Mouse (Mus musculus): ENCODE measurements around the gene Tmem165.
A peak's percentile ranks its signal among the peaks of the same experiment; 100 is the strongest.

The Tmem165 gene

DNA sequence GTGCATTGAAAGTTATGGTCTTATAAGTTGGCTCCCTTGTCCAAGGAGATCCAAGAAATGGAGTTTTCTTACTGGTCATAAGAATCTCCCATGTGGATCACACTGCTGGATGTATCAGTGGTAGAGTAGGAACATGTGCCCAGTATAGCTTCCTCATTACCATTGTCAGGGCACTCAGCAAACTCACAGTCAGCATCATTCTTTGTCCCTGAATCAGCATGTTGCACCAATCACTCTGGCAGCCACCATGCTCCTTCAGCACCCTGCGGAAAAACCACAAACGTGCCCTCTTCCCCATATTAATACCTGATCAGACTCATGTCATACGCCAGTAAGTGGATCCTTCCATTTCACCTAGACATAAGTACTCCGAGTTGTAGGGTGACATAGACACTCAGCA lies 8.6 kb upstream of the Tmem165 start:
- DNase-seq, result no peak

DNA sequence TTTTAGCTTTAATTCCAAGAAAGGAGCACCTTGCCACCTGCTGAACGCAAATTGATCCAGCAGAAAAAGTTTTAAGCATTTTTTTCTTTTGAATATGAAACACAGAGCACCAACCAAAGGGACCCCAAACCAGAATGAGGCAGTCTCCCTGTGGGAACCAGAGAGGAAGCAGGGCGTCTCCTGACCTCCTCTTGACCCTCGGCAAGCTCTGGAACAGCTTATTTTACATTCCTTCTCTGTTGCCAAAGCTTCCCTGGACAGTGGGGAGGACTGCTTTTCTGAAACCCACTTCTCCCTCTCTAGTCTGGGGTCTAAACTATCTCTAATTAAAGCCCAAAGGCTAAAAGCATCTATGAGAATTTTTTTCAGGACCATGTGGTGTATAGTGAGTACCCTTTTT lies 7.3 kb upstream of the Tmem165 start:
- DNase-seq, result no peak

DNA sequence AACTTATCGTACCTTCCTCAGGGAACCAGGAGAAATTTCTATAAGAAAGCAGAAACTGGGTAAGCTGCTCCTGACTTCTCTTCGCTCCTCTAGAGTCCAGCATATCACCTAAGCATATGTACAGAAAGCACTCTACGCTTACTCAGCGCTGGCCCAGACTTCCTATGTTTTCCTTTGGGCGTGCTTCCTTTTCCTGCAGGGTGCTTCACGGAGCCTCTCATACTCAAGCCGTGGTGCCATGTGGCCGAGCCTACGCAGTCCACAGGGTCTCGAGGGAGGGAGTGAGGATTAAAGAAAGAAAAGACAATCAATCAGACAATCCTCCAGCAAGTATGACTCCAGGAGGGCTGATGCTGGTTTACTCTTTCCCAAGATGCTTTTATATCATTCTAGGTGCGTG lies 6.8 kb upstream of the Tmem165 start:
- no peak for DNase-seq

DNA sequence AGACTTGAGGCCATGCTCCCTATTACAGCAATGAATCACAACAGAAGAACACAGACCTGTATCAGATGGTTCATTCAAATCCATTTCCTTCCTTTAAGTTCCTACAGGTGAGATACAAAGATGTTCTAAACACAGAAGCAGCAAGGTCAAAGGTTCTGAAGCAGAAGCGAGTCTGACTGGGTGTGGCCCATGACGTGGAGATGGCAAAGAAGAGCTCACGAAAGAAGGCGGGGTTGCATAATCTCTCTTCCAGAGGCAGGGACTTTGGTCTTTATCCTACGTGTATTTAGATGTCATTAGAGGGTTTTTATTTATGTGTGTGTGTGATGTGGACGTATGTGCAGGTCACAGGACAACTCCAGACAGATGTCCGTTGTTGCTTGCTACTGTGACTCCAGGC lies 6.0 kb upstream of the Tmem165 start:
- no peak for DNase-seq

DNA sequence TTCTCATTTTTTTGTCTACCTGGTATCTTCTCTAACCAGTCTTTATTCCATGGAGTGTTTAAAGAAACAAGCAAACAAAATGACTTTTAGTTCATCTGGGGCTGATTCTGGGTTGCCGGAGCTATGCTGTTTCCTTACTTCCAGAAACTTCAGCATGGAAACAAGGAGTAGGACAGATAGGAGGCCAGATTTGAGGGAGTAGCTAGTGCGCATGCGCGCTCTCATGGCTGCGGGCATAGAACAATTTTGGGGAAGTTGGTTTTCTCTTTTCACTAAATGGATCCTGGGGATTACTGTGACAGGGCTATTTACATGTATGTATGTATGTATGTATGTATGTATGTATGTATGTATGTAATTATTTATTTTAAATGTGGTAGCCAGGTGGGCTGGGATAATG lies 4.5 kb upstream of the Tmem165 start:
- DNase-seq, result no peak

DNA sequence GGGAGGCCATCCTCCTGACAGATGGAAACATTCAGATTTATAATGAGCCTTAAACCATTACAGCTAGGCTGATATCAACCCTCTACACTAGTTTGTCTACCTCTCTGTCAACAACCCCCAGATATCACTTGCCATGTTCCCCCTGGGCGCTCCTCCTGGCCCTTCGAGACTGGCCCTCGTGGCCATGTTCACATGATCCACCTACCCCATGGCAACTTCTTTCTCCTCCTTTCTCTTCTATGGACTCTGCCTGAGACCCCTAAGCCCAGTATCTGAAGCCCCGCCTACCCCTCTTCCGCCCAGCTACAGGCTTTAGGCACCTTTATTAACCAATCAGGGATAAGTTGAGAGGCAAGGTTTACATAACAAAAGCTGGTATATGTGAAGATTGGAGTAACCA lies 3.9 kb upstream of the Tmem165 start:
- DNase-seq, result no peak

DNA sequence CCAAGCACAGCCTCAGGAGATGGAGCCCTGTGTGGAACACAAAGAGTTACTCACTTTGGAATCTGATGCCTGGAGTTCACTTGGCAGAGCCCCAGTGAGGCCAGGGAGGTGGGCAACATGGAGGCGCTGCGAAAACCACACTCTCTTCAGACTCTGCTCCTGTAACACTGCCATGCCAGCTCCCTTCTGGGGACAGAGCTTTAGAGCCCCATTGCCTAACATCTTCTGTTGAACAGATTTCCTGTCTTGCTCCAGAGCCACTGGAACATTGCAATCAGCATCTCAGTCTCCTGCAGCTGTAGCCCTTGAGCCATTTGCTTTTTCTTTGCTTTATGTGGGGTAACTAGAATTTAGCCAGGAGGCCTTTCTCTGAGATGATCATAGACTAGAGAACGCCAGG lies 1.4 kb upstream of the Tmem165 start:
- DNase-seq, result no peak

DNA sequence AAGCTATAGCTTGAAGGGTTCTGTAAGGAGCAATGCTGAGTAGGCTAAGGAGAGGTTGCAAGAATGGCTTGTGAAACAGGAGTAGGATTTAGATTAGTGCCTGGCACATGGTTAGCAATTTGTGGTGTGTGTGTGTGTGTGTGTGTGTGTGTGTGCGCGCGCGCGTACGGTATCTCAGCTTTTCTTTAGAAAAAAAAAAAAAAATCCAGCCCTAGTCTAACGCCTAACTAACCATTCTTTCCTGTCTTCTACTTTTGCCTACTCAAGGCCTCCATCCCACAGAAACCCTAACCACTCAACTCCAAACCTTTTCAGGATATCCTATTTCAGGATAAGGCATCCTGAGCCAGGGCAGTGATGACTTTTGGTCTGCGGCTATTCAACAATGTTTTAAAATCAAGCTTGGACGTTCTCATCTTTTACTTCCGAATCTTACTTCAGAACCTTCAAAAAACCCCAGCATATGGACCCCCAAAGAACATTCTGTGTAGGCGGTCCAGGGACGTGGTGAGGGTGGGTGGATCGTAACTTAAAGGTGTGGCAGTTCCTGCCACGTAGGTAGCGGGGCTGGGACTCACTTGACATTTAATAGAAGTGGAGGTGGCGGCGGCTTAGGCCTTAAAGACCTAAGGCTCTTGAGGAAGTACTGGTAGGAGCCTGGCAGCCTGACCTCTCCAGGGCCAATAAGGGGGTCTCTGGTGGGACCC lies 484 bp upstream of the Tmem165 start:
- DNase-seq, result no peak

DNA sequence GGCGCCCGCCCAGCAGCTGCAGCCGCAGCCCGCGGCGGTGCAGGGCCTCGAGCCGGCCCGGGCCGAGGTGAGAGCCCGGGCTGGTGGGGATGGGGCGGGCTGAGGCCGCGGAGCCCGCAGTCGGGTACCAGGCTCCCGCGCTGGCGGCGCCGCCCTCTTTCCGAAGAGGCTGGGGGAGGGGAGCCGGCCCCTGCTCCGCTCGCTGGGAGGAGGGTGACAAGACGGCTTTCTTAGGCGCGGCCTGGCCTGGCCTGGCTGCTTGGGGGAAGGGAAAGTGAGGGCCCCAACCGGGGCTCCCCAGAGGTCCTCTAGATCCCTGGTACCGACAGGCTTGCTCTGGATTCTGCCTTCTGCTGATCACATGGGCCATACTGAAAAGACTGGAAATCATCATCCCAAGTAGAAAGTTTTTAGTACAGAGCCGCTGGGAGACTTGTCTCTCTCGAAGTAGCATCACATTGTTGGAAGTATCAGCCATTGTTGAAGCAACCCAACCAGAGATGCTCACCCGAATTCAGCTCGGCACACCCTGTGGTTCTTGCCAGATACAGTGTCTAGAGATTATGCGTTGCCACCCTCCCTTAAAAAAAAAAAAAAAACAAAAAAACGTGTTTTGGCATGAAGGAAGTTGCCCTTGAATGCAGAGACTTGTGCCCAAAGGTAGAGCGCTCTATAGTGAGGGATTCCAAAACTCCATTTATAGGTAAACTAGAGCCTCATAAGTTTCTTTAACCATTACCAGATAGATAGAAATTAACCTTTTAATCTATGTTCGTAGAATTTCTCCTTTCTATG lies 803 bp downstream of the Tmem165 start:
- peak; percentile 64 to 70 for DNase-seq

DNA sequence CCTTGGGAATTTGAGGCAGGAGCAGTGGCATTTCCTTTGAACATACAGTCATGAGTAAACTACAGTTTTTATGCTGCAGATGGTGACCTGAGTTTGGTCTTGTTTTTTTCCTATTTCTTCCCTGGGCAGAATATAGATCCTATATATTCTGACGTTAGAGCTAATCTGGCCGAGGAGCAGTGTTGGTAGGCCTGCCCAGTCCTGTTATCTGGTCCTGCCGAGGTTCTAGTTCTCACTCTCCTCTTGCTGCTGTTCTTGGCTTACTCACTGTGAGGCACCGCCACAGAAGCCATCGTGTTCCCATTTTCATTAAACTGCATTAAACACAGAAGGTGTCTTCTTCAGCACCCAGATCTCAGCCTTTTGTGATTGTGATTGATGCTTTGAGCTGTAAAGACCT lies 4.2 kb downstream of the Tmem165 start:
- DNase-seq, result no peak

DNA sequence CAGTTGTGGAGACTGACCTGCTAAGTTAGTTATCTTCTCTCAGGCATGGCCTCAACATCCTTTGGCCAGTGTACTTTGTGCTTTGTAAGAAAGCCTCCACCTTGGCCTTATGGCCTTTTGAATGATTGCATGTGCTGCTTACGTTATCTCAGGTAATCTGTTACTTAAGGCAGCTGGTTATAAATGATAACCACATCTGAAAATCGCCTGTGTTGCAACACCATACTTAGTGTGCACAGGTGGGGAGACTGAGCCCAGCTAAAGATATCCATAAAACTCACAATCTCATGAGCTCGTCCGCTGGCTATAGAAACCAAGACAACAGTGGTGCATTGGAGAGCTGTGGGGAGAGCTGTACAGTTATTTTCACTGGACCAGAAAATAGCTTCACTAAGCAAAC lies 6.9 kb downstream of the Tmem165 start:
- DNase-seq, result no peak

DNA sequence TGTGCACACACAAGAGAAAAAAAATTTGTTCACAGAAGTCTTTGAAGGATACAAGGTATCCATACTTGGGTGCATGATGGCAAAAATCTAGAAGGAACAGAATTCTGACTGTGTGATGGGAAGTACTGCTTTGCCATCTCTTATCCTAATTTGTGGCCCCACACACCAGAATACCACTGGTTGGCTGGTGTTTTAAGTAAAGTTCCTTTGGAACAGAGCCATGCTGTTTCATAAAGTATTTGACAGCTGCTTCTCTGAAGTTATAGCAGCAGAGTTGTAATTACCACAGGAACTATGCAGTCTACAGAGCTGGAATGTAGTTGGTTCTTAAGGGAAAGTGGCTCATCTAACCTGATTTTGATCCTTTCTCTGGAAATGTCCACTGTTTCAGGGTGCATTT lies 9.4 kb downstream of the Tmem165 start:
- no peak for DNase-seq

DNA sequence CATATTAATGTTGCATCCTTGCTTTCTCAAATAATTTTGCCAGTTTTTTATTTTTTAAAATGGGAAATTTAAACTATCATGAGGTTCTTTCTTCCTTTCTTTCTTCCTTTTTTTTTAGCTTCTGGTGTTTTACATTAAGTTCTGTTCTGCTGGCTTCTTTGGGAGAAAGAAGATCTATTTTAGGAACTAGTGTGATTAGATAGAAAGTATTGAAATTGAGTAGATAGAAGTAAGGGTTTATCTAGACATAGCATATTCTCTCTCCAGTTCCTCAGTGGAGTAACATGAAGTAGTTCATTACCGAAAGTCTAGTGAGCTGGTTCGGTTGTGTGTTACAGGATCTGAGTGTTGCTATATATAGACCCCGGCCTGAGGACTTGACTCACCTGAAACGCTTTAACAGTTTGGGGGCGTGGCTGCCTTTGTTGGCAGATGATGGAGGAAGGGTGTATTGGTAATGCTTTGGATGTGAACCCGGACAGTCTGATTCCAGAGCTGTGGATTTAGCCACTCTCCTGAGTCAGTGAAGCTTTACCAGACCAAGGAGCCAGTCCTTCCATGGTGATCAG lies 10.8 kb downstream of the Tmem165 start:
- no peak for DNase-seq

DNA sequence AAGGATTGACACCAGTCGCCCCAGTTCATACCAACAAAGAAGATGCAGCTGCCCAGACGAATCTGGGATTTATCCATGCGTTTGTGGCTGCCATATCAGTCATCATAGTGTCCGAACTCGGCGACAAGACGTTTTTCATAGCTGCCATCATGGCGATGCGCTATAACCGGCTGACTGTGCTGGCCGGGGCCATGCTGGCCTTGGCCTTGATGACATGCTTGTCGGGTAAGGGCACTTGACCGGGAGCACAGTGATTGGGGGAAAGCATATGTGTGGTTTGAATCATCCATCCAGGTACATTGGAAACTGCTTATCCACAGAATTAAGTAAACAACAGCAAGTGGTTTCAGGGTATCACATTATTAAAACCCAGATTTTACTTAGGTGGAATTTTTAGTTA lies 15.7 kb downstream of the Tmem165 start:
- no peak for DNase-seq

DNA sequence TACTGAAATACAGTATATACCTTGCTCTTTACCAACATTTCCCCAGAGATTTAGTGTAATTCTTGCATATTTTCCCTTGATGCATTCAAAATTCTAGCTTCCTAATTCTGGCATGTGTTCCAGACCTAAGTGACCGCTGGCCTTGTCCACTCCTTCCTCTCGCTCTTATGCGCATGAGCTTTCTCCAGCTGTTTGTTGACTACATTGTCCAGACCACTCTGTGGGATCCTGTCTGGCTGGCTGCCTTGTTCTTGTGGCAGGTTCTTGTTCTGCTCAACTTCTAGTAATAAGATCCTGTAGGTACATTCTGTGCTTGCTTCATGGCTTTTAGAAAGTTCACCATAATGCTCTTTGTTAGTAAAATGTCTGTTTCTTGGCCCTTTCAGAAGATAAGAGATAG lies 19.5 kb downstream of the Tmem165 start:
- DNase-seq, result no peak

DNA sequence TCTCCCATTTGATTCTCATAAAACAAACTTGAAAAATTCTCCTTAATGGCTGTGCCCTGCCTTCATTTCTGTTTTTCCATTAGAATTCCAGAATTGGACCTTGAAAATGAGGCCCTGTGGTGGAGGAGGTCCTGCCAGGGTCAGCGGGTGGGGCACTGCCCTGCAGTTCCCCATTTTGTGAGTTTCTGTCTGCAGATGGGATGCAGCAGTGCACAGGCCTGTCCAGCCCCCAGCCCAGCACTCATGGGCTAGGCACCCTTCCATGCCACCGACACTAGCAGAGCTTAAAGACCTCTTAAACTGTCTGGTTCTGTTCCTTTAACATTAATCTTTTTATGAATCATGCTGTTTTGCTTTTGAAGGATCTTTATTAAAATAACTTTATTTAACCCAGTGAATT lies 22.2 kb downstream of the Tmem165 start:
- DNase-seq, result no peak

DNA sequence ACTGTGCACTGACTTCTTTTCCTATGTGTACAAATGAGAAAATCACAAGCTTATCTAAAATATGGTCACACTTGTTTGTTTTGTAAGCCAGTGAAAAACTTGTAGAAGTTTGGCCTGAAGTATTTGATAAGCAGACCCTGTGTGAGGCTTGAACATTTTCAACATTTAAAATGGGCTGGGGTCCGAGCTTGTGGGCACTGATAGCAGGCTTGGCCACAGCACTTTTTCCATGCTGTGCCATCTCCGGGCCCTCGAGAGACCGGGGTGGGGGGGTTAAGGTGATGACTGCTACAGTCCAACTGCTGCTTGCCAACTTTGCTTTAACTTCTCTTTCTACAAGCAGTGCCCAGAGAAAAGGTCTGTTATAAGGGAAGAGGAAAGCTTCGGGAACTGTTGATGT lies 24.4 kb downstream of the Tmem165 start:
- DNase-seq, result no peak

DNA sequence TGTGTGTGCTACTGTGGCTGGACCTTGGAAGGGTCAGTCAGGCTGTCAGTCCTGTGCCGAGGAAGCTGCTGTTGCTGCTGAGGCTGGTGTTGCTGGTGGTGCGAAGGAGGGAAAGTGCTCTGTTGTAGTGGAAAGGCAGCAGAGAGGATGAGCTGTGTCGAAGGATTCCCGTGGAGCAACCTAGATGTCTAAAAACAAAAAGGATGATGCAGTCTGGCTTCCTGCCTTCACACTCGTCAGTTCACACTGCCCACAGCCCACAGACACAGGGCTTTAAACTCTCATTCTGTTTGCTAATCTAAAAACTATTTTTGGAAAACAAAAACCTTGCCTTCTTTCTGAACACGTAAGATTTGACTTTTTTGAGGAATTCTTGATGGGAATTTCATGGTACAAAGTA lies 33.0 kb downstream of the Tmem165 start:
- no peak for DNase-seq

DNA sequence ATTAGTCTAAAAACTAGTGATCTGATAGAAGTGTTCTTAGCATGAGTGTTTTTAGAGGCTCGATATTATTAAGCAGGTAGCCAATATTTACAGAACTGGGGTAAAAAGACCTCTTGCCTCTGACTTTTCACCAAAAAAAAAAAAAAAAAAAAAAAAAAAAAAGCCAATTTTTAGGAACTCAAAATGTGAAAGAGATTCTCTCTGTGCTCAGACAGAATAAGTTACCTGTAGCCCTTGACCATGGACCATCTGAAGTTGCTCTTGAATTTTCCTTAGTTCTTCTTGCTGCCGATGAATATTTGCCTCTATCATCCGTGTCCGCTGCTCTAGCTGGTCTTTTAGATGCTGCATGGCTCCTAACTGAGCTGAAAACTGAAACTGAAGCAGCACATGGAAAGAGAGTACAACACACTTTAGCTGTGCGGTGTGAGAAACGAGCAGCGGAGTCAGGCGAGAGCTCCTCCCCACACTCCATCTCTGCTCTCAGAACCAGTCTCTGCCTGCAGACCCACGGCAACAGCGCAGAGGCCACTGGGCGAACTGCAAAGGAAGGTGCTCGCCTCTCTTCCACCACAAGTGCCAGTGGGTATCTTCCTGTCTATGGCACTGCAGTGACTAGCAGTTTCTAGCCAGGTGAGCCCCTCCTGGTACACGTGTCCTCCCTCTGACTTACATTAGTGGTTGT lies 47.6 kb downstream of the Tmem165 start:
- no peak for DNase-seq

DNA sequence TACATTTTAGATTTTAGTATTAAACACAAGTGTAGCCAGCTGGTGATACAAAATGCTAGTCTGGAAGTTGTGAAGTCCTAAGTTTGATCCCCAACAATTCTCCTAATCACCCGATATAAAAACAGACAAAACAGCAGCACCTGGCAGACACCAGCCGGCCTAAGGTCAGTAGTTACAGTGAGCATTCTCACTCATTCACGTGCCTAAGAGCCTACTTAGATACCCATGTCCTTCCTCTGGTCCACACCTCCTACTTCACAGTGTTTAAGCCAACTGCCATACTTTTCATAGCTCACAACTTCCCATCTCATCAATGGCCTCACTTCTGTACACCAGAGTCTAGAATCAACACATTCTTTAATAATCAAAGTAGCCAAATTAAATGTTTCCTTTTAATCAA lies 59.6 kb downstream of the Tmem165 start:
- no peak for DNase-seq

DNA sequence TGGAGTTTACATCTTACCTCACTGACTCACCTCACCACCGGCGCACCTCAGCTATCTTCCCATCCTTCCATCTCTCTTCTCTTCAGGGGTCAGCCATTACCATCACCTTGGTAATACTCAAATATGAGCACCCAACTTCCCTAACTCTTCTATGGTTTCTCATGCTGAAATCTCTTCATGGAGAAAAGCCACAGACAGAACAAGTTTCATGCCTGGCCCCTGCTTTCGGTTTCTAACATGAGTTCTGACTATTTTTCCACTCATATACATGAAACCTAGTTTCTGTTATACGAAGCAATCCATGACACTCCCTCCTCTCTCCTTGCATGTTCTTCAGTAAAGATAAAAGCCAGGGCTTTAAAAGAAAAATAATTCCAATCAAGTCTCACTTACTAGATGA lies 60.2 kb downstream of the Tmem165 start:
- DNase-seq, result no peak

DNA sequence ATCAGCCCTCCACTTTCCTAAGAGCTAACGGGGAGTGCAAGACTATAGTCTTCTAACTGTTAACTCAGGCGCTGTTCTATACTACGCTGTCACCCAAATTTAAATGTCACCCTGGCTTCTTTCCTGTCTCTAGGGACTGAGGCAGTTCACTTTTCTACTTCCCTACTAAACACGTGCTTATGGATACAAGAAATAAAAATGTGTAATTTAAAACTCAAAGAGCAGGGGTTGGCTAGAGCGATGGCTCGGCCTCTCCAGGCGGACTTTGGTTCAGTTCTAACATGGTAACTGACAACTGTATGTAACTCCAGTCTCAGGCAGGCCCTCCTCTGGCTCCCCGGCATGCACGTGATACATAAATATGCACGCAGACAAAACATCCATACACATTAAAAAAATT lies 60.8 kb downstream of the Tmem165 start:
- DNase-seq, result no peak

DNA sequence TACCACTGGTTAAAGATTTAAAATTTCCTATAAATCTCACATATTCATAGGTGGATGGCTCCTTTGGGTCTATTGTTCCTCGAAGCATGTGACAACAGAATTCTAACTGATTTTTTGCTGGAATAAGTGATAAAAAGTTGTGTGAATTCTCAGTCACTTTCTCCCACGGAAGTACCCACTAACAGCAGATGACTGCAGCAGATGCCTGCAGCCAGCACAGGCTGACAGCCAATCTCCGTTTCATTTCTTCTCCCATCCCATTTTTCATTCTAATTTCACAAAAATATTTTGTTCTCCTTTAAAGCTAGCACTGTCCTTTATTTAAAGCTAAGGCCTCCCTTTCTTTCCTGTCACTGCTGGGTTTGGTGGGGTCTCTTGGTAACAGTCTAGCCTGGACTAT lies 61.7 kb downstream of the Tmem165 start:
- no peak for DNase-seq

DNA sequence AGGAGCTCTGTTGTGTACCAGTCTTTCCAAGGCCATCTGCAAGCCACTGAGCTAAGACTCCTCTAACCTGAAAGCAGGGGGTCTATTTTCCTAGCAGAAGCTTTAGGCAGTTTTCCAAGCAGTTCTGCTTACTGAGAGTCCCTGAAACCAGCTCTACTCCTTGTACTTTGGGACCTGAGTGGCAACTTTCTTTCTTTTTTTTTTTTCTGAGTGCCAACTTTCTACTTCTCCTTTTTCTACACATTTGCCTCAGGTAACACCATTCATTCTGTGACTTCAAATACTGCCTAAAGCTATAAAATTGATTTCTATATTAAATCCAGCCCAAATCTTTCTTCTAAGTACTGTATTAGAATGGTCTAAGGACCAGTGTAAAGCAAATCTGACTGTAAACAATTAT lies 62.9 kb downstream of the Tmem165 start:
- no peak for DNase-seq

All from cerebellum, adult 18-20 months (tissue).